Mouse (Mus musculus) intestine, embryonic 15.5 days (tissue): ENCODE data around the gene Ifitm6. TPM values are rescaled to one million over a fixed set of nuclear protein-coding genes. Genes with fewer than 3 reads are reported as not detected.
A peak's percentile ranks its signal among the peaks of the same experiment; 100 is the strongest.

ENCODE experiments used
- ATAC-seq: fragments of 200-750 bp; cut with Nextera tagmentation; 2 replicates; pipeline ENCODE4 v1.8.0; 2017; ENCODE audit warnings: moderate TSS enrichment, moderate library complexity
- H3K27ac ChIP-seq: fragments of 300-500 bp; sonication (generic); 2 replicates; pipeline ENCODE4 v1.5.1; 2015; ENCODE audit warnings: mild to moderate bottlenecking, inconsistent platforms
- H3K27me3 ChIP-seq: fragments of 300-500 bp; sonication (generic); replicated peaks from 2 replicates; pipeline ENCODE4 v1.6.1; 2015; ENCODE audit warnings: inconsistent platforms
- H3K36me3 ChIP-seq: fragments of 300-500 bp; sonication (generic); 2 replicates; pipeline ENCODE4 v1.6.1; 2015; ENCODE audit warnings: inconsistent platforms
- H3K4me1 ChIP-seq: fragments of 300-500 bp; sonication (generic); replicated peaks from 2 replicates; pipeline ENCODE4 v1.6.1; 2015; ENCODE audit warnings: inconsistent platforms
- H3K4me2 ChIP-seq: fragments of 300-500 bp; sonication (generic); replicated peaks from 2 replicates; pipeline ENCODE4 v1.6.1; 2015; ENCODE audit warnings: mild to moderate bottlenecking, inconsistent platforms
- H3K4me3 ChIP-seq: fragments of 300-500 bp; sonication (generic); replicated peaks from 2 replicates; pipeline ENCODE4 v1.5.1; 2015; ENCODE audit warnings: inconsistent platforms
- H3K9ac ChIP-seq: fragments of 300-500 bp; sonication (generic); 2 replicates; pipeline ENCODE4 v1.6.1; 2015; ENCODE audit warnings: inconsistent platforms
- H3K9me3 ChIP-seq: fragments of 300-500 bp; sonication (generic); 2 replicates; pipeline ENCODE4 v1.6.1; 2016; ENCODE audit warnings: inconsistent platforms
- WGBS: fragments of 180-500 bp; shearing (Covaris S2); methylation state at CpG from one replicate; pipeline ENCODE4 v1.1.7; 2015; 5-methylcytosine and 5-hydroxymethylcytosine counted together
- polyA plus RNA-seq: library from polyadenylated mRNA; unstranded; fragments of >200 nt; fragmentation: Nextera tagmentation; extraction: Ambion mirVana; gene quantifications from 2 replicates; pipeline ENCODE4 v1.2.1, GENCODE M21; 2015

The Ifitm6 gene
- polyA plus RNA-seq, 1 experiment from 2014 or later = 1.6 TPM

DNA sequence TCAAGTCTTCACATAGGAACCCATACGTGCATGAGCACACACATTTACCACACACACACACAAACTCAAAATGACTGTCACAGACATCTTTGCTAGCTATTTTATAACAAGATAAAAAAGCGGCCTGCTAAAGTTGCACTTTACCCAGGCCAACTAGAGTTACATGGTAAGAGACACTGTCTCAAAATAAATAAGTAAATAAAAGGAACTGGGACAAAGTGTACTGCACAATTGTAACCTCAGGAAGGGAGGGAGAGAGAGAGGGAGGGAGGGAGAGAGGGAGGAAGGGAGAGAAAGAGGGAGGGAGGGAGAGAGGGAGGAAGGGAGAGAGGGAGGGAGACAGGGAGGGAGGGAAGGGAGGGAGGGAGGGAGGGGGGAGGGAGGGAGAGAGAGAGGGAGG, 34.7 kb upstream of the Ifitm6 start:
- H3K4me1 ChIP-seq = peaks cover 7% of the 10 kb centered on the region
- H3K27ac ChIP-seq = no peak overlapping the region
- H3K36me3 ChIP-seq = no peaks in the 10 kb centered on the region
- no peaks in the 10 kb centered on the region for H3K27me3 ChIP-seq
- no peak overlapping the region for H3K9ac ChIP-seq
- no peak overlapping the region for H3K4me2 ChIP-seq
- H3K4me3 ChIP-seq = no peak overlapping the region
- no peak for ATAC-seq
- H3K9me3 ChIP-seq = no peaks in the 10 kb centered on the region
- WGBS = 73% methylated on average over 2 of the region's 2 CpGs

DNA sequence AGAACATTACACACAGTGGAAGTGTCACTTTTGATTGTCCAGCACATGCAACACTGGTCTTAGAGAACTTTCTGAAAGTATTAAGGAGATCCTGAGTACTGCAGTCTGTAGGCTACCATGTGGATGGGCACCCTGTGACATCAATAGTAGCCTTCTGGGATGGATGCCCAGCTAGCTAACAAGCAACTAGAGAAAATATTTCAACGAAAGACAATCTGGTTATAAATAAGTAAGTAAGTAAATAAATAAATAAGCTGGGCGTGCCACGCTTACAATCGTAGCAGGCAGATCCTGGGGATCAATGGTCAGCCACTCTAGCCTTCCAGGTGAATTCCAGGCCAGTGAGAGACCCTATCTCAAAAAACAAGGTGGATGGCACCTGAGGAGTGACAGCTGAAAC, 34.3 kb upstream of the Ifitm6 start:
- Histone ChIP-seq H3K4me3 (no peak overlapping the region), H3K4me2 (no peak overlapping the region), H3K36me3 (no peaks in the 10 kb centered on the region), H3K27ac (no peak overlapping the region), H3K9ac (no peak overlapping the region), H3K27me3 (no peaks in the 10 kb centered on the region), H3K4me1 (peaks cover 11% of the 10 kb centered on the region), H3K9me3 (no peaks in the 10 kb centered on the region)
- ATAC-seq = no peak
- WGBS = 83% methylated on average over 4 of the region's 4 CpGs

DNA sequence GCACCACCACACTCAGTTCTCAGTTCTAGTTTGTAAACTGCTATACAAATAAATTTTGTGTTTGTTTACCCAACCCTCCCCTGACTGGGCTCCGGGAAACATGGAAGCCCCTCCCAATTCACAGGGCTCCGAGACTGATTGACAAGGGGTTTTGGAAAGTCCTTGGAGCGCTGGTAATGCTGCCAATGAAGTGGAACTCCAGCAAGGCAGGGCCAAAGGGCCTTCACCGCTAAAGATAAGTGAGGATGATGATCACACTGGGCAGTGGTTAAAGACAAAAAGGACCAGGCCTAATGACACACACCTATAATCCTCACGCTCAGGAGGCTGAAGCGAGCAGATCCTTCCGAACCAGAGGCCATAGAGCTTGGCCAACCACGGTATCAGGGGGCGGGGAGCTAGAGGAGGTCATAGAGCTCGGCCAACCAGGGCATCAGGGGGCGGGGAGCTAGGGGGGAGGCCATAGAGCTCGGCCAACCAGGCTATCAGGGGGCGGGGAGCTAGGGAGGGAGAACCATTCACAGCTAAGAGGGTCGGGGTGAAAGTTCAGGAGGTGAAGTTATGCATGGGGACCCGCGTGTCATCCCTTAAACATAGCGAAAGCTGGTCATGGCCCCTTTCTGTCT, 33.4 kb upstream of the Ifitm6 start:
- 62% methylated on average over 17 of the region's 17 CpGs for WGBS
- no peak for ATAC-seq
- no peak overlapping the region for H3K4me2 ChIP-seq

DNA sequence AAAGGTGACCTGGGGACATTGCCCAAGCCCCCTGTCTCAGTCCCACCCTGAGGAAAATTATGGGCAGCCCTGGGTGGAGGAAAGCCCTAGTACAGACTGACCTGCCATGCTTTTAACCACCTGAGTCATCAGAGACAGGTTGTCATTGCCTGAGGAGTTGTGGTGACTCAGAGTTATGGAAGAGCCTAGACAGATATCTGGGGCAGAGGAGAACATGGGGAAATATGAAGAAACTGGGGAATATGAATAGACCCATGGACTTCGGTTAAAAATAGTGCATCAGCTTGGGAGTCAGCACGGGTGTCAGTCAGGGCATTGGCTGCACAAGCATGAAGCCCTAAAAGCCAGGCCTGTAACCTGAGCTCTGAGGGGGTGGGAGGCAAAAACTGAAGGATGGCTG, 31.6 kb upstream of the Ifitm6 start:
- no peak for ATAC-seq
- Histone ChIP-seq H3K27ac (no peak overlapping the region), H3K36me3 (no peaks in the 10 kb centered on the region), H3K27me3 (no peaks in the 10 kb centered on the region), H3K4me1 (peaks cover 14% of the 10 kb centered on the region), H3K4me3 (no peak overlapping the region), H3K4me2 (no peak overlapping the region), H3K9me3 (no peaks in the 10 kb centered on the region), H3K9ac (no peak overlapping the region)
- 70% methylated on average over 2 of the region's 2 CpGs for WGBS

More for the DNA sequence above, 33.4 kb upstream of the Ifitm6 start:
- Histone ChIP-seq H3K4me3 (no peak overlapping the region), H3K9me3 (no peaks in the 10 kb centered on the region), H3K4me1 (peaks cover 14% of the 10 kb centered on the region), H3K36me3 (no peaks in the 10 kb centered on the region), H3K27me3 (no peaks in the 10 kb centered on the region), H3K9ac (no peak overlapping the region), H3K27ac (no peak overlapping the region)

DNA sequence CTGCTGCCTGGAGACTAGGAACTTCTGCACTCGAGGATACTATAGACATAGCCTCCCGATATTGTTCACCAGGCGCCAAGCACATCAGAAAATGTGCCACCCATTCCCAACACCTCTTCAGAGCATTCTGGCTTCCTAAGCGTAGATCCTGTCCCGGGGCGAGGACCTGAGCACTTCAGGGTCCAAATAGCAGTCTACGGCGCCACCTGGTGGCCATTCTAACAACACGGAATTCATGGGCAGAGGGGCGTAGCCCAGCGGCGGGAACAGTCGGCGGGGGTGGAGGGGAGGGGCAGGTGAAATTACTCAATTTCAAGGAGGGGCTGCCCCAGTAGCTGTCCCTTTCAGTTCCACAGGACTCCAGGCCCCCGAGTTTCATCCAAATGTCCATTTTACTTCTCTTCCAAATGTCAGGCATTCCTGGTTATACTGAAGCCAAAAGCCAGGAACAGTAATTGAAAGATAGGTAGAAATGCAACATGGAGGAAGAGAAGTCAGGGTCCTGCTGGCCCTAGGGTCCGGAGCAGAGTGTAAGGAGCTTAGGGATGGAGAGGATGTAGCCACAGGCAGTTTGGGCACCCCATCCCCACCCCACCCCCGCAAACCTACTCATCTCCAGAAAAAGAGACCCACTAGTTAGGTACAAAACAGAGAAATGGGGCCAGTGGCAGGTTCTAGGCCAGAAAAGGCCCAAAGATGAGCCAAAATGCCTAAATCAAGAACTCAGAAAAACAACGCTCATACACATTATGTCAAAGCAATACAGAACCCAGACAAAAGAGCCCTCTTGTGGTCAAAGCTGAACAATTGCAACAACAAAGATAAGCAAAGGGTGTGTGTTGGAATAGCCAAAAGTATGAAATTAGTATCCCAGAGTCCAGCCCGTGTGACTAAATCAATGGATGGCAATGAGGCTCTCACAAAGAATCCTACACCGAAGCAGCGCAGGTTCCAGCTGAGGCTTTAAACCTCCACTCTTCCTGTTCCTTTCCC, 30.8 kb upstream of the Ifitm6 start:
- Histone ChIP-seq H3K9ac (peak overlapping the region; percentile 36), H3K36me3 (no peaks in the 10 kb centered on the region), H3K9me3 (no peaks in the 10 kb centered on the region), H3K4me2 (peak overlapping the region; percentile 75), H3K4me1 (peaks cover 14% of the 10 kb centered on the region), H3K27me3 (no peaks in the 10 kb centered on the region), H3K27ac (peak overlapping the region; percentile 90), H3K4me3 (peak overlapping the region; percentile 30)
- peak; percentile 92 for ATAC-seq
- WGBS = 10% methylated on average over 21 of the region's 21 CpGs

DNA sequence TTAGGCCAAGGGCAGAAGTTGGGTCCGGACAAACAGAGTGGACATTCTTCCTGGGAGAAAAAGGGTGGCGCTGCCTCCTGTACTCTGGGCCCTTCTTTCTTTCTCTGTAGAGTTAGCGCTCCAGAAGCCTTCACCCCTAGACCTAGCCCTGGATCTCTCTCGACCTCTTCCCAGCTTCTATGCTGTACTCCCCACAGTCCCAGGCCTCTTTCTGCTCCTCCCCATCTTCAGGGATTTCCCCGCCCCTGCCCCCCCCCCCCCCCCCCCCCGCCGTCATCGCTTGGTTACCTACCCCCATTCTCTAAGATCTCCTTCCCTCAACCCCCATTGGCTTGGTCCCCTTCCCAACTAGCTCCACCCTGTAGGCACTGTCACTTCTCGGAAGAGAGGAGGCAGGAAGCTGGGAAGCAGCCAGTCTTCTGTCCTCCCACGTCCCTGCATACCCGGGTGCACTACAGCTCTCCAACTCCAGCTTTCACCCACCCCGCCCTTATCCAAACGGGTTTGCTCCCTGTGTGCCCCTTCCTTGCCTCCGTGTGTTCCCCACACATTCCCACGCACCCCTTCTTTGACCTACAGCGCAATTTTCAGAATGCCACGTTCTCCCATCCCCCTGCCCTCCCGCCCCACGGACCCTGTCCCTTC, 30.0 kb upstream of the Ifitm6 start:
- ATAC-seq = peak; percentile 89
- peak overlapping the region; percentile 36 for H3K9ac ChIP-seq
- H3K27me3 ChIP-seq = no peaks in the 10 kb centered on the region
- peak overlapping the region; percentile 90 for H3K27ac ChIP-seq
- WGBS = 10% methylated on average over 16 of the region's 19 CpGs
- H3K4me2 ChIP-seq = peak overlapping the region; percentile 75
- no peaks in the 10 kb centered on the region for H3K36me3 ChIP-seq
- no peaks in the 10 kb centered on the region for H3K9me3 ChIP-seq
- H3K4me3 ChIP-seq = peak overlapping the region; percentile 30
- peaks cover 19% of the 10 kb centered on the region for H3K4me1 ChIP-seq

DNA sequence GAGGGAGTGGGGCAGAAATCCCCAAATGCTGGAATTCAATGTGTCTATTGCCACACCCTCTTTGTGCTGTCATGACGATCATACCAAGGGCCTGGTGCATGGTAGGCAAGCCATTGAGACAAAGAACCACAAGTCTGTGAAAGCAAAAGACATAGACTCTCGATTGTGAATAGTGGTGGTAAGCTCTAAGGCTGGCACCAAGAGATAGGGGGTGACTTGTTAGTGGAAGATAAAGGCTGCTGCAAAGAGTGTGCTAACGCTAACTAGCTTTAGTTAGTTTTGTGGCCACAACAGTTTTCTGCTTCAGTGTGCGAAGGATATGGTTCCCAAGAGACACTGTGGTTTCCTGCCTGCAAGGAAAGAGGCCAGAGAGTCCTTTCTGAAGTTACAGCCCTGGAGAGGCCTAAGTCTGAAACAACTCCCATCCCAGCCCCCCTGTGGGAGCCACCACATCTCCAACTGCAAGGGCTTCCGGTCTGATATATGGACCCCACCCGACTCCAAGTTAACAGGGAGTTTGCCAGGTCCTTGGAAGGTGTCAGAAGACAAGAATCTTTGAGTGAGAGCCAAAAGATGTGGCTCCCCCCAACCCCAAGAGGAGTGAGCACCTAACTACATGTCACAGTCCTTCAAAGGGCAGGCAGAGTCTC, 29.3 kb upstream of the Ifitm6 start:
- no peaks in the 10 kb centered on the region for H3K9me3 ChIP-seq
- H3K27ac ChIP-seq = peak overlapping the region; percentile 83
- no peaks in the 10 kb centered on the region for H3K36me3 ChIP-seq
- H3K27me3 ChIP-seq = no peaks in the 10 kb centered on the region
- ATAC-seq = no peak
- peaks cover 23% of the 10 kb centered on the region for H3K4me1 ChIP-seq
- WGBS = 60% methylated on average over 6 of the region's 6 CpGs
- peak overlapping the region; percentile 75 for H3K4me2 ChIP-seq
- no peak overlapping the region for H3K9ac ChIP-seq
- H3K4me3 ChIP-seq = no peak overlapping the region

DNA sequence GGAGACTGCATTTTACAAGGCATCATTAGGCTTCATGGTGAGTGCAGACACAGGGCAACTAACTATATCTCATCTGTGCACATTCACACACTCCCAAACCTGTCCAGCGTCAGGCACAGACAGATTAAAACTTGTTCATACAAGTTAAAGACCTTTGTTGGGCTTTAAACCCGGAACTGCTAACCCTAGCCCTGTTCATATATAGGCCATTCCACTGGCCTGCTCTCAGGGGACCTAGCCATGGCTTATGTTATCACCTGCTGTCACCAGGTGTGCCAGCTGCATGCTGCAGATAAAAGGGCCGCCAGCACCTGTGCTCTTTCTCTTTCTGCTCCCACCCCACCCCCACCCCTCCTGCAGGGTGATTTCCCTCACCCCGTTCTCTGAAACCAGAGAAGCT, 24.8 kb upstream of the Ifitm6 start:
- no peak overlapping the region for H3K4me2 ChIP-seq
- 35% methylated on average over 4 of the region's 4 CpGs for WGBS
- no peaks in the 10 kb centered on the region for H3K27me3 ChIP-seq
- peaks cover 23% of the 10 kb centered on the region for H3K4me1 ChIP-seq
- peak; percentile 76 for ATAC-seq
- no peaks in the 10 kb centered on the region for H3K36me3 ChIP-seq
- H3K27ac ChIP-seq = peak overlapping the region; percentile 33
- no peak overlapping the region for H3K4me3 ChIP-seq
- H3K9ac ChIP-seq = no peak overlapping the region
- no peaks in the 10 kb centered on the region for H3K9me3 ChIP-seq

DNA sequence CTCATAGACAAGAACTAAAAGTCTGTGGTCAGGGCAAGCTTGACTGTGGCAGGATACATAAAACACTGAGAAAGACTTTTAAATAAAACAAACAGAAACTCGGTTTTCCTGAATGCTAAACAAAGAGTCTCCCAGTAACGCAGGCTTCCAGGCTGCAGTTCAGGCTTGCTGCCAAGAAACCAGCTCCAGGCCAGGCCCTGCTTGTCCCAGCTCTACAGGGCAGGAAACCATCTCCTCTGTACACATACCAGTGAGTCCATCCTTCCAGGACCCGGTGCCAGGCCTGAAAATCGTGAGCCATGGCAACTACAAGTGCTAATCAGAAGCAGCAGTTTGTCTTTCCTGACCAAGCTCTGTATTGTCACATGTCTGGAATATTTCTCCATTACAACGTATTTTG, 23.9 kb upstream of the Ifitm6 start:
- no peaks in the 10 kb centered on the region for H3K36me3 ChIP-seq
- no peaks in the 10 kb centered on the region for H3K27me3 ChIP-seq
- peak overlapping the region; percentile 93 for H3K27ac ChIP-seq
- H3K4me2 ChIP-seq = no peak overlapping the region
- H3K9ac ChIP-seq = no peak overlapping the region
- peak; percentile 74 for ATAC-seq
- no peak overlapping the region for H3K4me3 ChIP-seq
- no peaks in the 10 kb centered on the region for H3K9me3 ChIP-seq
- H3K4me1 ChIP-seq = peaks cover 14% of the 10 kb centered on the region
- 15% methylated on average over 5 of the region's 5 CpGs for WGBS

DNA sequence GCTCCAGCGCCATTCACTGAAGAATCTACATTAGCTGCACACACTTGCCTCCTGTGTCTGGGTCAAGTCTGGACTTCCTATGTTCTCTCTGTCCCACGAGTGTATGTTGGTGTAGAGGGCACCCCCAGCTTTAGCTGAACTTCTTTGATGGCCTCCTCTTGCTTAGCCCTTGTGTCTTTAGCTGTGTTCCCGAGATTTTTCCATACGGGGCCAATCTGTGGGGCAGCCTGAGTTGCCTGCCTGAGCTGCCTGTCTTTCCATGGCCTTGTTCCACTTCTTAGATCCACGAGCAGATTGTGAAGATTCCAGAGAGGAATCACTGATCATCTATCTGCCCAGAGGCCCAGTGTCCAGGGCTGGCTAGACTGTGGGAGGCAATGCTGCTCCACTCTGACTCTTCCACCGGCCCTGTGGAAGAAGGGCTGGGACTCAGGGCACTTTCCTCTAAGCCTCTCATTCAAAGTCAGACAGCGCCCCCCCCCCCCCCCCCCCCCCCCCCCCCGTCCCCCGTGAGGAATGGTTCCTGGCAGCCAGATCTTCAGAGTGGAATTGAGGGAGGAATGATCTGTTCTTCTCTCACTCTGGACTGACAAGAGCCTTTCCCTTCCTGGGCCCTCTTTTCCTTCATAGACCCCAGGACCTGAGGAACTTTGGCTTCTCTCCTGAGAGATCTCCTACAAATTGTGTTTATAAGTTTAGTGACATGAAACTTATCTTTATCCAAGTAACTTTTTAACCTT, 23.3 kb upstream of the Ifitm6 start:
- WGBS = 25% methylated on average over 6 of the region's 9 CpGs
- Histone ChIP-seq H3K4me2 (0 out of 2 replicates have a peak overlapping the region, but pooled peaks have one; percentile 27), H3K27ac (peak overlapping the region; percentile 93), H3K9ac (no peak overlapping the region), H3K36me3 (no peaks in the 10 kb centered on the region), H3K27me3 (no peaks in the 10 kb centered on the region), H3K9me3 (no peaks in the 10 kb centered on the region), H3K4me1 (peaks cover 14% of the 10 kb centered on the region), H3K4me3 (no peak overlapping the region)
- peak; percentile 21; the same call in 1 of the 2 replicates for ATAC-seq

DNA sequence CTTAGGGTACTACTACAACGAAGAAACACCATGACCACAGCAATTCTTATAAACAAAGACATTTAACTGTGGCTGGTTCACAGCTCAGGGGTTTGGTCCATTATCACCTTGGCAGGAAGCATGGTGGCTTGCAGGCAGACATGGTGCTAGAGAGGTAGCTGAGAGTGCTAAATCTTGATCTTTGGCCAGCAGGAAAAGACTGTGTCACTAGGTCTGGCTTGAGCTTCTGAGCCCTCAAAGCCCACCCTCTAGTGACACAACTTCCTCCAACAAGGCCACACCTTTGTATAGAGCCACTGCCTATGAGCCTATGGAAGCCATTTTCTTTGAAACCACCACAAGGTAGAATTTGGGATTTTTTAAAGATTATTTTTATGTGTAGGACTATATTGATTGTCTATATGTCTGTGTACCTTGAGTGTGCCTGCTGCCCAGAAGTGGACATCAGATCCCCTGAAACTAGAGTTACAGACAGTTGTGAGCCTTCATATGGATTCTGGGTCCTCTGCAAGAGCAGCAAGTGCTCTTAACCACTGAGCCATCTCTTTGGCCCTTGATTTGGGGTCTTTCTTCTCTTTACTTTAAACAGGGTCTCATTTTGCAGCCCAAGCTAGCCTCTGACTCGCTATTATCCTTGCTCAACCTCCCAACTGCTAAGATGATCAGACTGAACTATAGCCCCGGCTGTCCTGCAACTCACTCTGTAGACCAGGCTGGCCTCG, 21.8 kb upstream of the Ifitm6 start:
- ATAC-seq = no peak
- Histone ChIP-seq H3K9ac (no peak overlapping the region), H3K27ac (no peak overlapping the region), H3K4me2 (no peak overlapping the region), H3K36me3 (no peaks in the 10 kb centered on the region), H3K4me3 (no peak overlapping the region), H3K27me3 (no peaks in the 10 kb centered on the region), H3K4me1 (peaks cover 14% of the 10 kb centered on the region), H3K9me3 (no peaks in the 10 kb centered on the region)
- 95% methylated on average over 4 of the region's 4 CpGs for WGBS
